Comparison of ENCODE assay signal across 14 mouse cellular contexts in genomic region chr14:20995497-20995896, GRCm38 (mm10).
"Had no signal": no experiment of that assay in that cellular context is flagged by ENCODE, and none has a peak within 500 bp of the region (broad histone marks: within the 10 kb centered on the region; RNA-seq: fewer than 3 reads in every experiment).

No protein-coding gene starts in this region.

- H3K4me2 ChIP-seq: lung, embryonic 14.5 days; midbrain, embryonic 11.5 days had no signal

- H3K27ac ChIP-seq: kidney, postnatal 0 days; macrophage had no signal

- H3K27me3 ChIP-seq: megakaryocyte, embryonic 14.5 days had no signal

- H3K4me3 ChIP-seq: layer of hippocampus, adult 2 months; megakaryocyte, embryonic 14.5 days had no signal

- ATAC-seq: intestine, postnatal 0 days; lung, postnatal 0 days had no signal

- H3K9me3 ChIP-seq: megakaryocyte, embryonic 14.5 days had no signal

- H3K9ac ChIP-seq: lung, embryonic 14.5 days had no signal

- DNase-seq: kidney, adult 2 months; kidney, postnatal 25 days; layer of hippocampus, adult 9-11 months; lung, embryonic 14.5 days; midbrain, embryonic 14.5 days; thymus, adult 18-20 months; thymus, postnatal 36 days had no signal
